Mouse (Mus musculus) 416B (cell line): ENCODE measurements at regions not wholly inside any gene's neighbourhood (a gene's known extent, or its start where the extent isn't known, plus 50 kb on each side); places are given as distances from the start of the nearest gene placed in this dataset.
A peak's percentile ranks its signal among the peaks of the same experiment; 100 is the strongest.

Source experiments
- DNase-seq: peaks from one replicate; pipeline ENCODE4 v3.0.0; 2011; ENCODE audit warnings: low read depth

DNA sequence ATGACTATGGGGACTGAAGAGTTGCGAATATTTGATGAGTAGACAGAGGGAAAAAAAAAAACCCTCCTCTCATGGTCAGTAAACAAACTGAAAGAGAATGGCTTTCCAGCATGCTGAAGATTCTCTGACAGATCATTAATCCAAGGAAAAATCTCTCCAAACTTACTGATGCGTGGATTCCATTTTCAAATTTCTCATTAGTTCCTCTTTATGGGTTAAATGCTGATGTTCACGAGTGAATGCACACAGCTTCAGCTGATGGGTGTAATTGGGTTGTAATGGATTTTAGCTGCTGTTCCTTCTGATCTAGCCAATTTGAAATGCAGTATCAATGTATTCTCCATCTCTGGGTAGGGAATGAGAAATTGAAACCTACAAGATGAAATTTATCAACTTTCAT is 2945.6 kb upstream of the 5930422O12Rik start:
- no peak for DNase-seq

- DNase-seq = no peak
Measured at GRCm38 (mm10) chr8:30494851-30495355, 2933.6 kb upstream of the 5930422O12Rik start.

GRCm38 (mm10) chr8:30502164-30502563 is 2926.3 kb upstream of the 5930422O12Rik start:
- DNase-seq = peak; percentile 5

- DNase-seq = no peak
Measured at GRCm38 (mm10) chr8:30511358-30511757, 2917.2 kb upstream of the 5930422O12Rik start.

GRCm38 (mm10) chr8:30522806-30523462 is 2905.6 kb upstream of the 5930422O12Rik start:
- DNase-seq = no peak

DNA sequence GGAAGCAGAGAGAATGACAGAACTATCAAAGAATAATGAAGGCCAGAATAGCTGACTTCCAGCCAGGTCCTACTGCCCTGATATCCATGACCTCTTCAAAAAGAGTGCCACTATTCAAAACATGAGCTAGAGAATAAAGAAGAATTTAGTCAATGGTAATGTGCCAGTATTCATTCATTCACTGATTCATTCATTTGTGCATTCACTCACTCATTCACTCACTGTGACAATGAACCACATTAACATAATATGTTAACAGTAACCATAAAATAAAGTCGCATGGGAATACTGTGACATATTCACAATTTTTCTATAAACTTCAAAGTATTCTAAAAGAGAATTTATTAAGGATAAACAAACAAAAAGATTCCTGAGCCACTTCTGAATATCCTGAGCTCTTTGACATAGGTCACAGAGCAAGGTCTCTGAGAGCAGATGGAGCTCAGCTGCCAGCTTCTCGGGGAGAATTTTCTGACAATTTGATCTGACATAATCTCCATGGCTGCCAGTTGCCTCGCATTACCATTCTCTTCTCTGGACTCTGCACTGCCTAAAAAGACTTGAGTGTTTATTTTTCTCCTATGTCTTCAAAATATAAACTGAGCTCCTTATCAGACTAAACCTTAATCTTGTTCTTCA is 2895.5 kb upstream of the 5930422O12Rik start:
- no peak for DNase-seq

DNA sequence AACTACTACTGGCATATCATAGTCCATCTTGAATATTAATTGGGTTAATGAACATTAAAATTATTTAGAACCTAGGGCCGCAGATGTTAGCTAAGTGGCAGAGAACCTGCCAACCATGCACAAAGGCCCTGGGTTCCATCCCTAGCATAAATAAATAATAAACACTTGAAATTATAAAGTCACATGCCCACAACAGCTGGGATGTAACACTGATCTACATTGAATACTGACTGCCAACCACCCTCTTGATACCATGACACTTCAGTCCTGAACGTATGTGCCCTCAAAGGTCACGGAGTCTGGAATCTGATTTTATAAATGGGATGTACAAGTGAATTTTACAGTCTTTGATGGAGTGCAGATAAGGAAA is 2895.0 kb upstream of the 5930422O12Rik start:
- no peak for DNase-seq

- DNase-seq = no peak
Measured at GRCm38 (mm10) chr8:30535450-30535849, 2893.1 kb upstream of the 5930422O12Rik start.

DNA sequence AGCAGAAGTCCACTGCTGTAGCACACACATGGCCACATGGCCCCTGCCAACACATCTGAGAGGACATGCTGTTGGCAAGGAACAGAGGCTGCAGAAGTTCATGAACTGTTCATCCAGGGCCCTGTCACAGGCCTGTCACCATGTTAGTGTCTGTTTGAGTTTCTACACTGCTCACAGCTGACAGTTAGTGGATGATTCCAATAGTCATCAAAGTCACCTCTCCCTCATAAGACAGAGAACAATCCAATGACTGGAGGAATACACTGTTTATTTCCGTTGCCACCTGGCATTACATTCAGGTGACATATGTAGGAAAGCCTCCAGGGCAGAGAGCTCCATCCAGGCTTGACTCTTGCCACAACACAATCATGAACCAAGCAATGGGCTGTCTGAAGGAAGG is 2886.3 kb upstream of the 5930422O12Rik start:
- DNase-seq = no peak

GRCm38 (mm10) chr8:30547820-30548219 is 2880.7 kb upstream of the 5930422O12Rik start:
- DNase-seq = no peak

- no peak for DNase-seq
Measured at GRCm38 (mm10) chr8:30551051-30551450, 2877.5 kb upstream of the 5930422O12Rik start.

GRCm38 (mm10) chr8:30557429-30557828 is 2871.1 kb upstream of the 5930422O12Rik start:
- DNase-seq = no peak

DNA sequence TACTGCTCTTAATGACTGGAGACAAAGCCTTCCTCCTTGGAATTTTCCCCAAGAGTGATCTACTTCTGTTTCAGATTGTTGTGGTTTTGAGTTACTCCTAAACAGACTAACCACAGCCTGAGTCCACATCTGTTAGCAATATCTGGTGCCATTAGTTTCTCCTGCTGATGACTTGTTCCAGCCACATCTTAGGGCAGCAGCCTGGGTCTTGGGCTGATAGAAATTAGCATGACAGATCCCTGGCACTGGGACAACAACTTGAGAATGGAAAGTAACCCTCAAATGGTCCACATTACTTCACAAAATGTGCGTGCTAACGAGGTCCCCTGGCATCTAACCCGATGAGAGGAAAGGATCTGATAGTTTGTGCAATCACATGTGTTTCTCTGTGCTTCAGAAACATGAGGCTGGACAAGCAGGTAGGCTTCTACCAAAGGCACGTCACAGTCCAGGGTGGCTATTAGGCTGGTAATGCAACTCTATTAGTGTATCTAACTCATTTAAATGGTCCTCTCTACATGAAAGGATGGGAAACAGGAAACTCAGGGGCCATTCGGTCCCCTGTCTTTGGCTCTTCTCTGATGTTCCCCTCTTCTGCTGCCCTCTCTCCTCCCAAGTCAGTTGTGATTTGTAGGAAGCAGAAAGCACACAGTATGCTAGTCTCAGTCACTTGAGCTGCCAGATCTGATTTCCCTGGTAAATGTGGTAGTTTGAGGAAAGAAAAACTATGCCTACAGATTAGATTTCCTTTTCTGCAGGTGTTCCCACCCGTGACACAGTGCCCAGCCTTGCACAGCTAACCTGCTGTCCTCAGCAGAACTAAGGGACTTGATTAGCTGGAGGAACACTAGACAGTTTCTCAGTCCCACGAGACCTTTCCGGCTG is 2866.9 kb upstream of the 5930422O12Rik start:
- DNase-seq = no peak

GRCm38 (mm10) chr8:30569799-30570198 is 2858.7 kb upstream of the 5930422O12Rik start:
- DNase-seq = no peak

DNA sequence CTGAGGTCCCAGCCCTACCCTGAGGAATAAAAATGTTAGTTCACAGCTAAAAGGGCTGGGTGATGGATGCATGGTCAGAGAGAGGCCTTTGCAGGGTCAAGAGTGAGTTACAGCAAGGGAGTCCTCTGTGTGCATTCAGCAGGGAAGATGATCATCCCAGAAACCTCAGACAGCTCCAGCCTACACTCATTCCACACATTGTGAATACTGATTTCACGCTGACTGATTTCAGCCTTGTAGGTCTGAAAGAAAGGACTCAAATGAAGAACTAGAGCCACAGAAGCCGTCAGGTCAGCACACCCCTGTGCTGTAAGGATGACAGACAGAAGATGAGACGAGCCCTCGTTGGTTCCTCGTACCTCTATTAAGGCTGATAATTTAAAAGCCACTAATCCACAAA is 2858.0 kb upstream of the 5930422O12Rik start:
- no peak for DNase-seq

- no peak for DNase-seq
Measured at GRCm38 (mm10) chr8:30587508-30587907, 2841.0 kb upstream of the 5930422O12Rik start.

DNA sequence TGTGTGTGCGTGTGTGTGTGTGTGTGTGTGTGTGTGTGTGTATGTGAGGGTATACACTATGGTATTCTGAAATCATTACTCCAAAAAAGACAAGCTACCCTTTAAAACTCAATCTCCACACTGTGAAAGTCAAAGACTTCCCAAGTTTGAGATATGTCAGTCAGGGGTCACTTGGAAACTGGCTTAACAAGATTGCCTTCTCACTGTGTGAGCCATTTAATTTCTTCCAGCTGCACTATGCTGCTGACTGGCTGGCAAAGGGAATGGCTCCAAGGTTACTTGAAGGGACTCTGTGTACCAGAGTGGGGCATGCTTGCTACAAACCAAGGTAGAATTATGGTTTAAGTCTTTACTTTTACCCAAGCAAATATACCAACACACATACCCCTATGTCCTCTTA is 2826.1 kb upstream of the 5930422O12Rik start:
- DNase-seq = no peak

- DNase-seq = no peak
Measured at GRCm38 (mm10) chr8:30630332-30630731, 2798.2 kb upstream of the 5930422O12Rik start.

GRCm38 (mm10) chr8:30636791-30637190 is 2791.7 kb upstream of the 5930422O12Rik start:
- no peak for DNase-seq

GRCm38 (mm10) chr8:30642866-30643690 is 2785.4 kb upstream of the 5930422O12Rik start:
- DNase-seq = no peak

DNA sequence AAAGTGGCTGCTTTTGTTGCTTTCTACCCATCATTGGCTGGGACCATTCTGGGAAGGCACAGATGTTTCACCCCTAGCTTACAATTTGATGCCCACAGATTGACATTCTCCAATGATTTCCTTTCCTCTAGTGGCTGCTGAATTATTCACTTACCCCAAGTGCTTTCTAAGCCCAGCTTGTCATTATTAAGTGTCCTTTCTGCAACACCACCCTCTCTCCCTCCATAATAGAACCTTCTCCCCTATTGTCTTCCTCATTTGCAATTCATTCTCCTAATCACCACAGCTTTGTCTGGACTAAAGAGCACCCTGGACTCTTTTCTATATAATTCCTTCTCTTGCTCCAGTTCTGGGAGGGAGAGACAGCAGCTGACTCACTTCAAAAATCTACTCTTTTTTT is 2780.0 kb upstream of the 5930422O12Rik start:
- DNase-seq = no peak

GRCm38 (mm10) chr8:30655749-30656241 is 2772.7 kb upstream of the 5930422O12Rik start:
- DNase-seq = no peak
